Mouse (Mus musculus) forebrain, embryonic 13.5 days (tissue): ENCODE results near the gene Ubc. TPM values are rescaled to one million over a fixed set of nuclear protein-coding genes. Genes with fewer than 3 reads are reported as not detected.

ENCODE experiments used
- ATAC-seq: fragments of 200-750 bp; cut with Nextera tagmentation; 2 replicates; pipeline ENCODE4 v1.8.0; 2017
- H3K27ac ChIP-seq: fragments of 300-500 bp; sonication (generic); 2 replicates; pipeline ENCODE4 v1.5.1; 2015; ENCODE audit warnings: inconsistent platforms, mild to moderate bottlenecking, moderate library complexity
- H3K27me3 ChIP-seq: fragments of 300-500 bp; sonication (generic); 2 replicates; pipeline ENCODE4 v1.6.1; 2015; ENCODE audit warnings: mild to moderate bottlenecking, inconsistent platforms
- H3K36me3 ChIP-seq: fragments of 300-500 bp; sonication (generic); 2 replicates; pipeline ENCODE4 v1.6.1; 2015; ENCODE audit warnings: mild to moderate bottlenecking, inconsistent platforms; ENCODE audit not compliant: poor library complexity, severe bottlenecking
- H3K4me1 ChIP-seq: fragments of 300-500 bp; sonication (generic); 2 replicates; pipeline ENCODE4 v1.6.1; 2015; ENCODE audit warnings: inconsistent platforms
- H3K4me2 ChIP-seq: fragments of 300-500 bp; sonication (generic); 2 replicates; pipeline ENCODE4 v1.6.1; 2015; ENCODE audit warnings: inconsistent platforms, mild to moderate bottlenecking, moderate library complexity
- H3K4me3 ChIP-seq: fragments of 300-500 bp; sonication (generic); 2 replicates; pipeline ENCODE4 v1.5.1; 2015; ENCODE audit warnings: mild to moderate bottlenecking, inconsistent platforms
- H3K9ac ChIP-seq: fragments of 300-500 bp; sonication (generic); 2 replicates; pipeline ENCODE4 v1.6.1; 2015; ENCODE audit warnings: mild to moderate bottlenecking, inconsistent platforms
- H3K9me3 ChIP-seq: fragments of 300-500 bp; sonication (generic); replicated peaks from 2 replicates; pipeline ENCODE4 v1.6.1; 2016; ENCODE audit warnings: inconsistent platforms
- WGBS: fragments of 180-500 bp; shearing (Covaris S2); methylation state at CpG from one replicate; pipeline ENCODE4 v1.1.7; 2015; 5-methylcytosine and 5-hydroxymethylcytosine counted together
- polyA plus RNA-seq: library from polyadenylated mRNA; unstranded; fragments of >200 nt; fragmentation: Nextera tagmentation; extraction: Ambion mirVana; gene quantifications from 2 replicates; pipeline ENCODE4 v1.2.1, GENCODE M21; 2015

Gene Ubc
- polyA plus RNA-seq, 1 experiment from 2014 or later, result 1,082 TPM

- 65% methylated on average over 7 of the region's 7 CpGs for WGBS
These were observed 52.5 kb downstream of the Ubc start for GRCm38 (mm10) chr5:125337526-125337925.

DNA sequence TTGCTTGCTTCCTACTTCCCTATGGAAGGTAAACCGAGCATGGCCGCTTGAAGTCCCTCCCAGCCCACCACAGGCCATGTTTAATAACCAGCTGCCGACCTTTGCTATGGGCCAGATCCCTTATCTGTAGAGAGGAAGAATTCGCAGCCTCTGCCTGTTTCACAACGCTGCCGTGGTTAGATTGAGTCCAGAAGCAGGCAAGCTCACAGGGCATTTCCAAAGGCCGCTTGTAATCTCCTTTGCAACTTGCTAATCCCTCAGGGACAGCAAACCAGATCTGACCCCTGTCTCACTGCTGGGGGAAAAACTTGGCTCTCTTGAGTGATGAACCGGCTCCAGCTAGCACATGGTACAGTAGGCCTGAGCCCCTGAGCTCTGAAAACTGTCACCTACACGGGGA lies 53.0 kb downstream of the Ubc start:
- Histone ChIP-seq H3K27me3 (no peaks in the 10 kb centered on the region), H3K4me3 (no peak overlapping the region), H3K27ac (peak overlapping the region; percentile 35; the same call in 1 of the 2 replicates), H3K9me3 (no peaks in the 10 kb centered on the region), H3K36me3 (no peaks in the 10 kb centered on the region), H3K4me1 (peaks cover 28% of the 10 kb centered on the region), H3K4me2 (no peak overlapping the region), H3K9ac (no peak overlapping the region)
- 55% methylated on average over 9 of the region's 9 CpGs for WGBS
- ATAC-seq, result no peak

More at GRCm38 (mm10) chr5:125337526-125337925, 52.5 kb downstream of the Ubc start:
- Histone ChIP-seq H3K36me3 (no peaks in the 10 kb centered on the region), H3K9me3 (no peaks in the 10 kb centered on the region), H3K4me2 (no peak overlapping the region), H3K9ac (no peak overlapping the region), H3K27me3 (no peaks in the 10 kb centered on the region), H3K4me1 (peaks cover 28% of the 10 kb centered on the region), H3K27ac (no peak overlapping the region), H3K4me3 (no peak overlapping the region)
- no peak for ATAC-seq

Other genes starting within 250 kb of the Ubc start
- 25.6 and 27.3 TPM in 2 replicates for gene Ncor2, start 211.0 kb downstream of the Ubc start, polyA plus RNA-seq
- 26.4 and 29.8 TPM in 2 replicates for gene Scarb1, start 49.1 kb downstream of the Ubc start, polyA plus RNA-seq
- gene Gm10382, start 880 bp downstream of the Ubc start, polyA plus RNA-seq, result 0.27 and 0.38 TPM in 2 replicates
- 10.2 and 12.3 TPM in 2 replicates for gene Dhx37, start 43.9 kb upstream of the Ubc start, polyA plus RNA-seq
- gene Bri3bp, start 51.4 kb upstream of the Ubc start, polyA plus RNA-seq, result 33.6 and 37.6 TPM in 2 replicates
- 53.7 and 54.6 TPM in 2 replicates for gene Aacs, start 85.6 kb upstream of the Ubc start, polyA plus RNA-seq
- 2.1 TPM in 2 replicates for gene Tmem132b, start 141.6 kb upstream of the Ubc start, polyA plus RNA-seq